Mouse (Mus musculus) testis, adult 2 months (tissue): ENCODE results near the gene G3bp1. TPM values are rescaled to one million over a fixed set of nuclear protein-coding genes. Genes with fewer than 3 reads are reported as not detected.

Experiments used
- H3K27ac ChIP-seq: fragments of 200-500 bp; 2 replicates; pipeline ENCODE4 v1.5.1; 2012; ENCODE audit warnings: low read depth, low read length; ENCODE audit not compliant: control insufficient read depth, insufficient read depth
- H3K27me3 ChIP-seq: fragments of 200-500 bp; 2 replicates; pipeline ENCODE4 v1.6.1; 2012; ENCODE audit warnings: mild to moderate bottlenecking, low read length, moderate library complexity; ENCODE audit not compliant: control insufficient read depth, insufficient read depth
- H3K36me3 ChIP-seq: fragments of 200-500 bp; 2 replicates; pipeline ENCODE4 v1.6.1; 2012; ENCODE audit warnings: mild to moderate bottlenecking, low read length; ENCODE audit not compliant: control insufficient read depth, insufficient read depth
- H3K4me1 ChIP-seq: fragments of 200-500 bp; 2 replicates; pipeline ENCODE4 v1.6.1; 2012; ENCODE audit warnings: low read length; ENCODE audit not compliant: control insufficient read depth, insufficient read depth
- H3K4me3 ChIP-seq: fragments of 200-500 bp; 2 replicates; pipeline ENCODE4 v1.5.1; 2012; ENCODE audit warnings: low read depth, mild to moderate bottlenecking, low read length, moderate library complexity, mixed read lengths; ENCODE audit not compliant: control insufficient read depth
- CTCF ChIP-seq: fragments of 200-500 bp; IDR thresholded peaks from 2 replicates; pipeline ENCODE4 v1.5.1; 2012; ENCODE audit warnings: low read depth, mild to moderate bottlenecking, inconsistent platforms, low read length, moderate library complexity; ENCODE audit not compliant: control insufficient read depth, insufficient read depth, insufficient replicate concordance
- POLR2A ChIP-seq: fragments of 200-500 bp; IDR thresholded peaks from 2 replicates; pipeline ENCODE4 v1.6.1; 2012; ENCODE audit warnings: low read depth, mild to moderate bottlenecking, inconsistent platforms, low read length, moderate library complexity; ENCODE audit not compliant: control insufficient read depth
- polyA plus RNA-seq: library from polyadenylated mRNA; depleted of rRNA; stranded (reverse); fragments of >200 nt; gene quantifications from 2 replicates; pipeline ENCODE4 v1.2.3, GENCODE M21; 2012; rRNA removed

Gene G3bp1
- polyA plus RNA-seq, result 10.0 and 10.7 TPM in 2 replicates

DNA sequence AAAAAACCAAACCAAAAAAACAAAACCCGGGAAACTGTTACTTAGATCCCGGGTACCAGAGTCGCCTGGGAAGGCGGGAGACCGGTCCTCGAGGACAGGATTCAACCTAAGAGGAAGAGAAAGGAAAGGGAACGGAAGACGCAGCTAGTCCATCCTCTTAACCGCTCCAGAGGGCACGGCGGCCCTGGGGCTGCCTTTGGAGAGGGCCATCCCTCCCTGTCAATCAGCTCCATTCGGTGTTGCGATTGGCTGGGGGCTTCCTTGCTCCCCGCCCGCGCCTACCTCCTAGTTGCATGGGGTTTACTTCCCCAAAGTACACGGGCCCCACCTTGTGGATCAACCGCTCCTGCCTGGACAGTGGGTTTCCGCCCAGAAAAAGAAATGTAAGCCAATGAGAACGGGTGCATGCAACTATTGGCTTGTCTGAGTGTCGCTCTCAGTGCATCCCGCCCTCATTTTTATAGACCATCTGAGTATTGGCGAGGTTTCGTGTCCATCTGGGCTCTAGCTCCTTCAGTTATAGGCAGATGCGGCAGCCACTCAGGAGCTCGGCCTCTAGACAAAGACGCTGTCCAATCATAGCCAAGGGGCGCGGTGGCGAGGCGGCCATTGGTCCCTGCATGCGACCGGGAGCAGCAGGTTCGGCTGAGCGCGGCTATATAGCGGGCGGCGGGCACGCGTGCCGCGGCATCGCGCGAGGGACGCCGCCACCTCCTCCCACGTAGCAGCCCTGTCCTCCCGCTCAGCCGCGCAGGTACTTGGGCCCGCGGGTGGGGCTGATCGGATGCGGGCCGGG lies at the start of gene G3bp1:
Gene G3bp1, plus strand, starts transcription at position 638 of the 796 bp plus-strand sequence.
- peaks cover 18% of the 10 kb centered on the region for H3K4me1 ChIP-seq
- peak within 1 kb of the TSS; percentile 89 for H3K27ac ChIP-seq
- no peaks in the 10 kb centered on the region for H3K36me3 ChIP-seq
- no peaks in the 10 kb centered on the region for H3K27me3 ChIP-seq
- peak; percentile 17; the same call in 1 of the 2 replicates for TF ChIP-seq CTCF
- peak; percentile 99 for TF ChIP-seq POLR2A
- H3K4me3 ChIP-seq, result peak within 1 kb of the TSS; percentile 88

DNA sequence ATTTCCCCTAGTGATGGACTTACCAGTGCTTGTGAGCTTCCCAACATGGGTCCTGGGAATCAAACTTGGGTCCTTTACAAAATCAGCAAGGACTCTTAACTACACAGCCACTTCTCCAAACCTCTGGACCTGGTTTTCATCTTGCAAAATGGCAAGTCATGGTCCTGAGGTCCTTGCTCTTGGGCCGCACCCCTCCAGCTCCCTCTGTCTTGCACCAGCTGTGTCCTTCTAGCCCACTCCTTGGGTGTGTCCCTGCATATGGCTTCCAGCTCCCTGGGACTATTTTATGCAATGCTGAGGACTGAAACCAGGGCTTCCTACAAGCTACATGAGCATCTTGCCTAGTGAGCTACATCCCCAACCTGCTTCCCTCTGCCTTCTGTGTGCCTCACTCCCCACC lies 46.5 kb upstream of the G3bp1 start, which contains the start of gene Sparc:
Gene Sparc, minus strand, starts transcription at position 206 of the 400 bp plus-strand sequence.
- Histone ChIP-seq H3K27ac (no peak within 1 kb of the TSS), H3K27me3 (no peaks in the 10 kb centered on the region), H3K4me3 (no peak within 1 kb of the TSS), H3K4me1 (peaks cover under 1% of the 10 kb centered on the region), H3K36me3 (no peaks in the 10 kb centered on the region)
- TF ChIP-seq POLR2A (no peak), CTCF (no peak)

DNA sequence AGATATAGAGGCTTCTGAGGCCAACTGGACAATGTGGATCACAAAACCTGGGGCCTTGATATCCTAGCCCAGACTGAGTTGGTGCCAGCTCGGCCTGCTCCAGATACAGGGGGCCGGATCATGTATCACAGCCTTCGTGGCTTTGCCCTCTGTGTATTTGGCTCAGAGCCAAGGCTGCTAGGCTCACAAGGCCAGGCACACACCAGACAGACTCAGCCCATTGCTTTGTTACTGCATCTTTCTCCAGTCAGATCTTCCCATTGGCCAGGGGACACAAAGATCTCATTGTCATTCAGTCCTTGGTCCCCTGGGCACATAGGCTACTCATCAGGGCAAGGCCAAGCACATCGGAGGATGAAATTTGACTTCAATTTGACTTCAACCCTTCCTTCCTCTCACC lies 45.7 kb upstream of the G3bp1 start:
- H3K27me3 ChIP-seq, result no peaks in the 10 kb centered on the region
- no peak for TF ChIP-seq CTCF
- TF ChIP-seq POLR2A, result no peak
- H3K36me3 ChIP-seq, result no peaks in the 10 kb centered on the region
- no peak overlapping the region for H3K27ac ChIP-seq
- H3K4me1 ChIP-seq, result peaks cover 4% of the 10 kb centered on the region; the same call in 1 of the 2 replicates
- H3K4me3 ChIP-seq, result no peak overlapping the region

DNA sequence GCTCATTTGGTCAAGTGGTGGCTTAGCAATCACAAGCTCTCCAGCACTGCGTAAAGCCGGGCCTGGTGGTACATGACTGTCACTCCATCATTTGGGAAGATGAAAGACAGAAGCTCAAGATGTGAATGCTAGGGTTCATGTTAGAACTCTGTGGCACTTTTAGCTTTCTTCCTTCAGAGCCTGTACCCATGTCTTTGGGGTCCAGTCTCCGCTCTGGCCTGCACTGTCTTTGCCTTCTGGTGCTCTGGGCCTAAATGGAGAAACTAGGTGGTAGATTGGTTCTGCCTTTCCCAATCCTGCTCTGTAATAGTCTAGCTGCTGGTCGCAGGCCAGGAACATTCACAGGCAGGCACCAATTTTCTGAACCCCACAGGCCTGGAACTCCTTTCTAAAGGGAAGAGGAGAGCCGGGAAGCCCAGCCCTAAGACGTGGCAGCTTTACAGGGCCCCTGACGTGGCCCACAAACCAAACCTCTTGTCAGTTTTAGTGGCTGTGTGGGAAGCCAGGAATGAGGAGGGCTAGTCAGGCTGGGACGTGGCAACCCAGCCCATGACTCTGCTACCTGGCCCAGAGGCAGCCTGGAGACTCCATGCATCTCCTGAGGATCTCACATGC lies 44.6 kb upstream of the G3bp1 start:
- H3K27ac ChIP-seq, result peak overlapping the region; percentile 16
- peaks cover 4% of the 10 kb centered on the region; the same call in 1 of the 2 replicates for H3K4me1 ChIP-seq
- H3K36me3 ChIP-seq, result no peaks in the 10 kb centered on the region
- no peaks in the 10 kb centered on the region for H3K27me3 ChIP-seq
- TF ChIP-seq POLR2A, result no peak
- TF ChIP-seq CTCF, result no peak
- H3K4me3 ChIP-seq, result no peak overlapping the region

DNA sequence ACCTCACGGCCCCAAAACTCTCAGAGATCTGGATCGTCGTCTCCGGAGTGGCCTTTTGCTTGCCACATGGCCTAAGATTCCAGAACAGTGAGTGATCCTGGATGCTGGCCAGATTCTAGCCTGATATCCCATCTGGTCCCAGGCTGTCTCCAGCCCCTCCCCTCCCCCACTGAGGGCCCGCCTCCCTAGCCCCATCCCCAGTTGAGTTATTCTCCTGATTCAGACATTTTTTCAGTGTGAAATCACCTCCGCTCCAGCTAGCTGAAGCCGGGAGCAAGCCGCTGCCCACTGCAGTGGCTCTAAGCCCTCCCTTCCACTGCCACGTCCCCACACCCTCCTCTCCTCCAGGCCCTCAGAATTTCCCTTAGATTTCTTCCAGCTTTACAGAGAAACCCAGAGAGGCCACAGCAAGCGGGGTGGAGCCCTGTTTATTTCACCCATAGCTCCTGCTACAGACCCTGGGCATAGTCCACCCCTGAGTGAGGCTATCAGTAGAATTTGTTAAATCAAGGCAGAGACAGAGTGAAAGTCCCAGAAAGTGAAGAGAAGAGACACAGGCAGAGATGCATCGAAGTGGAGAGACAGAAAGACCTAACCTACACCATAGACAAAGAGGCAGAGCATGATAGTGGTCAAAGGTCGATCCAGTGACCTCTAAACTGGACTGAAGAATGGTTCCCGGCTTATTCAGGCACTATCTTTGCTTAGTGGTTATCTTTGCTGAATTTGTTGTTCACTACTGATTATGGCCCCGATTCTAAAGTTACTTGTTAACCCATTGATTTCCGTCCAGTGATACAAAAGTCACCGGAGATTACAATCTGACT lies 41.1 kb upstream of the G3bp1 start:
- peaks cover 4% of the 10 kb centered on the region; the same call in 1 of the 2 replicates for H3K4me1 ChIP-seq
- H3K27ac ChIP-seq, result peak overlapping the region; percentile 75
- no peaks in the 10 kb centered on the region for H3K36me3 ChIP-seq
- TF ChIP-seq POLR2A (no peak), CTCF (no peak)
- H3K27me3 ChIP-seq, result no peaks in the 10 kb centered on the region
- no peak overlapping the region for H3K4me3 ChIP-seq

DNA sequence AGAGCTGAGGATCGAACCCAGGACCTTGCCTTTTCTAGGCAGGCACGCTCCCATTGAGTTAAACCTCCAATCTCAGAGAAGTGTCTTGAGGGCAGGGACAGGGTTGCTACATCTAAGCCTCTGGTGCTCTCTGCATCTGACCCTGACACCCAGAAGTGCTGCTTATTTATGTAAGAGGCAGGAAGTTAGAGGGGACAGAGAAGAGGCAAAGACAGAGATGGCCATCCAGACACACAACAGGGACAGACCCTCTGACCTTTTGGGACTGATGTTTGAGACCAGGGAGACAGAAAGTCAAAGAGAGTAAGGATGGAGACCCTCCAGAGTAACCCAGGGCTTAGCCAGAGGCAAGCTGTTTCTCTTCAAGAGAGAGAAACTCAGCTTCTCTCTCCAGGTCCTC lies 39.5 kb upstream of the G3bp1 start:
- peaks cover 4% of the 10 kb centered on the region; the same call in 1 of the 2 replicates for H3K4me1 ChIP-seq
- no peak overlapping the region for H3K4me3 ChIP-seq
- no peaks in the 10 kb centered on the region for H3K27me3 ChIP-seq
- TF ChIP-seq CTCF (no peak), POLR2A (no peak)
- H3K27ac ChIP-seq, result no peak overlapping the region
- H3K36me3 ChIP-seq, result no peaks in the 10 kb centered on the region
